31 mouse cellular contexts compared by ENCODE assay signal in genomic region chr16:17871248-17871647, GRCm38 (mm10). TPM values are rescaled to one million over a fixed set of nuclear protein-coding genes. Genes with fewer than 3 reads are reported as not detected.
DNase-seq lines count a peak whose midpoint lies in the region; ATAC-seq lines count a peak whose summit lies in the region.
"Had no signal": no experiment of that assay in that cellular context is flagged by ENCODE, and none has a peak within 500 bp of the region (broad histone marks: within the 10 kb centered on the region; RNA-seq: fewer than 3 reads in every experiment).

No protein-coding gene starts in this region.

- H3K4me3 ChIP-seq in liver, embryonic 11.5 days (ENCODE audit: low read depth, low read length) = no peak overlapping the region
- H3K4me3 ChIP-seq in liver, embryonic 12.5 days = no peak overlapping the region
- H3K4me3 ChIP-seq in neural tube, embryonic 15.5 days (replicated peaks) = no peak overlapping the region
- H3K4me3 ChIP-seq: embryonic facial prominence, embryonic 15.5 days; hindbrain, embryonic 15.5 days; limb, embryonic 12.5 days; myocyte; neural tube, embryonic 13.5 days had no signal

- peak; percentile 71 for ATAC-seq in liver, embryonic 11.5 days (replicated peaks; ENCODE audit: low FRiP score)
- 0 out of 2 replicates have a peak, but pooled peaks have one; percentile 42 for ATAC-seq in common myeloid progenitor, adult 5-6 weeks (replicated peaks; ENCODE audit: low read depth, poor library complexity, severe bottlenecking)
- peak; percentile 70 for ATAC-seq in liver, embryonic 12.5 days
- ATAC-seq in megakaryocyte progenitor cell, adult 5-6 weeks (replicated peaks; ENCODE audit: poor library complexity) = peak; percentile 82
- ATAC-seq in neural tube, embryonic 15.5 days (ENCODE audit: low FRiP score) = no peak
- ATAC-seq: activated CD4-positive, CD25-positive, alpha-beta regulatory T cell, adult 4 months; CD4-positive, CD25-positive, alpha-beta regulatory T cell, adult 4 months; midbrain, embryonic 16.5 days had no signal

- H3K9me3 ChIP-seq in liver, embryonic 11.5 days (ENCODE audit: control insufficient read depth, low read length) = no peaks in the 10 kb centered on the region
- no peaks in the 10 kb centered on the region for H3K9me3 ChIP-seq in liver, embryonic 12.5 days (replicated peaks)
- H3K9me3 ChIP-seq in neural tube, embryonic 15.5 days (replicated peaks) = no peaks in the 10 kb centered on the region
- H3K9me3 ChIP-seq: embryonic facial prominence, embryonic 15.5 days; hindbrain, embryonic 15.5 days; limb, embryonic 12.5 days; neural tube, embryonic 13.5 days had no signal

- H3K36me3 ChIP-seq in liver, embryonic 11.5 days (ENCODE audit: control insufficient read depth, insufficient read depth, low read length) = peaks cover 2% of the 10 kb centered on the region; the same call in 1 of the 2 replicates
- peaks cover 36% of the 10 kb centered on the region for H3K36me3 ChIP-seq in liver, embryonic 12.5 days
- H3K36me3 ChIP-seq in neural tube, embryonic 15.5 days = peaks cover 32% of the 10 kb centered on the region

- no peaks in the 10 kb centered on the region for H3K27me3 ChIP-seq in liver, embryonic 11.5 days (replicated peaks; ENCODE audit: control insufficient read depth, insufficient read depth, low read length)
- no peaks in the 10 kb centered on the region for H3K27me3 ChIP-seq in liver, embryonic 12.5 days (replicated peaks)
- no peaks in the 10 kb centered on the region for H3K27me3 ChIP-seq in neural tube, embryonic 15.5 days (replicated peaks)
- H3K27me3 ChIP-seq: embryonic facial prominence, embryonic 15.5 days; hindbrain, embryonic 15.5 days; limb, embryonic 12.5 days; neural tube, embryonic 13.5 days had no signal

- intact Hi-C loops in gastrocnemius, postnatal 36 days (cut with DNase I) = no loop called here

- H3K4me2 ChIP-seq in liver, embryonic 11.5 days = no peak overlapping the region
- H3K4me2 ChIP-seq in liver, embryonic 12.5 days = 0 out of 2 replicates have a peak overlapping the region, but pooled peaks have one; percentile 19
- H3K4me2 ChIP-seq in neural tube, embryonic 15.5 days = no peak overlapping the region
- H3K4me2 ChIP-seq: embryonic facial prominence, embryonic 15.5 days; hindbrain, embryonic 15.5 days; limb, embryonic 12.5 days; neural tube, embryonic 13.5 days had no signal

- no peak for DNase-seq in liver, embryonic 11.5 days (ENCODE audit: low spot score)
- DNase-seq in liver = no peak
- no peak for DNase-seq in gastrocnemius, postnatal 36 days
- DNase-seq in layer of hippocampus, adult 9-11 months = no peak
- DNase-seq: adrenal gland, adult 8-10 months; cerebellum, adult 8-10 months; gastrocnemius, postnatal 25 days; heart, postnatal 36 days; kidney, adult 18-20 months; lung, adult 2 months; lung, postnatal 14 days; thymus, postnatal 36 days had no signal

- H3K4me1 ChIP-seq in liver, embryonic 11.5 days (replicated peaks; ENCODE audit: control insufficient read depth, insufficient read depth, low read length) = peaks cover 30% of the 10 kb centered on the region
- H3K4me1 ChIP-seq in liver, embryonic 12.5 days = peaks cover 52% of the 10 kb centered on the region
- no peaks in the 10 kb centered on the region for H3K4me1 ChIP-seq in neural tube, embryonic 15.5 days
- H3K4me1 ChIP-seq: embryonic facial prominence, embryonic 15.5 days; hindbrain, embryonic 15.5 days; limb, embryonic 12.5 days; neural tube, embryonic 13.5 days had no signal

- 46% methylated on average over 5 of the region's 5 CpGs for WGBS in liver, embryonic 11.5 days
- 31% methylated on average over 5 of the region's 5 CpGs for WGBS in liver, embryonic 12.5 days (ENCODE audit: insufficient replicate concordance)
- 86% methylated on average over 5 of the region's 5 CpGs for WGBS in neural tube, embryonic 15.5 days

- H3K27ac ChIP-seq in liver, embryonic 11.5 days (ENCODE audit: low read depth, low read length) = no peak overlapping the region
- no peak overlapping the region for H3K27ac ChIP-seq in liver, embryonic 12.5 days
- H3K27ac ChIP-seq in neural tube, embryonic 15.5 days (replicated peaks) = no peak overlapping the region
- H3K27ac ChIP-seq: embryonic facial prominence, embryonic 15.5 days; hindbrain, embryonic 15.5 days; limb, embryonic 12.5 days; neural tube, embryonic 13.5 days had no signal

- no peak overlapping the region for H3K9ac ChIP-seq in liver, embryonic 11.5 days (ENCODE audit: low read depth, low read length)
- no peak overlapping the region for H3K9ac ChIP-seq in liver, embryonic 12.5 days
- H3K9ac ChIP-seq in neural tube, embryonic 15.5 days (replicated peaks) = no peak overlapping the region
- H3K9ac ChIP-seq: embryonic facial prominence, embryonic 15.5 days; hindbrain, embryonic 15.5 days; limb, embryonic 12.5 days; neural tube, embryonic 13.5 days had no signal

RNA-seq across cellular contexts. Expression of gene Gm20518, which starts 20.2 kb away (rescaled TPM):
- 0.18 and 0.25 TPM in 2 replicates for polyA plus RNA-seq in liver, embryonic 11.5 days (2014; fragmentation: Nextera tagmentation; extraction: Ambion mirVana)
- 1.1 TPM in 1 of 2 replicates, not detected in the other for total RNA-seq in common myeloid progenitor, adult 5-6 weeks (2017)
- not detected in 2 replicates for polyA plus RNA-seq in liver, embryonic 12.5 days (2016; fragmentation: Nextera tagmentation; extraction: Ambion mirVana)
- total RNA-seq in megakaryocyte progenitor cell, adult 5-6 weeks (2015) = 0.05 and 0.20 TPM in 2 replicates
- 0.20 TPM in 1 of 2 replicates, not detected in the other for total RNA-seq in megakaryocyte progenitor cell, adult 5-6 weeks (2017)
- total RNA-seq in gastrocnemius, postnatal 36 days (2021) = under 1 TPM; 0.20 TPM
- 0.35 and 0.40 TPM in 2 replicates for polyA plus RNA-seq in neural tube, embryonic 15.5 days (2015; fragmentation: Nextera tagmentation; extraction: Ambion mirVana)
- polyA plus RNA-seq: heart, embryonic 14.5 days had no signal

RNA-seq across cellular contexts. Expression of gene Tssk1, which starts 22.8 kb away (rescaled TPM):
- not detected in 2 replicates for polyA plus RNA-seq in liver, embryonic 11.5 days (2014; fragmentation: Nextera tagmentation; extraction: Ambion mirVana)
- total RNA-seq in common myeloid progenitor, adult 5-6 weeks (2017) = not detected in 2 replicates
- 0.04 TPM in 1 of 2 replicates, not detected in the other for polyA plus RNA-seq in liver, embryonic 12.5 days (2016; fragmentation: Nextera tagmentation; extraction: Ambion mirVana)
- total RNA-seq in megakaryocyte progenitor cell, adult 5-6 weeks (2015) = not detected in 2 replicates
- total RNA-seq in megakaryocyte progenitor cell, adult 5-6 weeks (2017) = not detected in 2 replicates
- under 1 TPM in 1 of 2 experiments, not detected in 1; 0.08 TPM for total RNA-seq in gastrocnemius, postnatal 36 days (2021)
- not detected in 2 replicates for polyA plus RNA-seq in neural tube, embryonic 15.5 days (2015; fragmentation: Nextera tagmentation; extraction: Ambion mirVana)
- total RNA-seq: megakaryocyte, adult 5-6 weeks had no signal
- polyA plus RNA-seq: activated CD4-positive, CD25-positive, alpha-beta regulatory T cell, adult 4 months; CD4-positive, CD25-positive, alpha-beta regulatory T cell, adult 4 months; embryonic facial prominence, embryonic 15.5 days; heart, embryonic 14.5 days; kidney, embryonic 16.5 days; limb, embryonic 12.5 days had no signal

RNA-seq across cellular contexts. Expression of gene Dgcr2, which starts 27.1 kb away (rescaled TPM):
- 47.9 and 52.9 TPM in 2 replicates for polyA plus RNA-seq in liver, embryonic 11.5 days (2014; fragmentation: Nextera tagmentation; extraction: Ambion mirVana)
- 29.4 and 43.8 TPM in 2 replicates for total RNA-seq in common myeloid progenitor, adult 5-6 weeks (2017)
- 29.7 and 29.9 TPM in 2 replicates for polyA plus RNA-seq in liver, embryonic 12.5 days (2016; fragmentation: Nextera tagmentation; extraction: Ambion mirVana)
- total RNA-seq in megakaryocyte progenitor cell, adult 5-6 weeks (2015) = 21.6 and 23.8 TPM in 2 replicates
- total RNA-seq in megakaryocyte progenitor cell, adult 5-6 weeks (2017) = 40.4 and 50.0 TPM in 2 replicates
- 10 to 100 TPM; 21.0 to 25.8 TPM for total RNA-seq in gastrocnemius, postnatal 36 days (2021)
- 97.7 and 99.0 TPM in 2 replicates for polyA plus RNA-seq in neural tube, embryonic 15.5 days (2015; fragmentation: Nextera tagmentation; extraction: Ambion mirVana)

RNA-seq across cellular contexts. Expression of gene Tssk2, which starts 27.2 kb away (rescaled TPM):
- 0.12 TPM in 1 of 2 replicates, not detected in the other for polyA plus RNA-seq in liver, embryonic 11.5 days (2014; fragmentation: Nextera tagmentation; extraction: Ambion mirVana)
- not detected in 2 replicates for total RNA-seq in common myeloid progenitor, adult 5-6 weeks (2017)
- not detected in 2 replicates for polyA plus RNA-seq in liver, embryonic 12.5 days (2016; fragmentation: Nextera tagmentation; extraction: Ambion mirVana)
- total RNA-seq in megakaryocyte progenitor cell, adult 5-6 weeks (2015) = not detected in 2 replicates
- not detected in 2 replicates for total RNA-seq in megakaryocyte progenitor cell, adult 5-6 weeks (2017)
- not detected for total RNA-seq in gastrocnemius, postnatal 36 days (2021)
- polyA plus RNA-seq in neural tube, embryonic 15.5 days (2015; fragmentation: Nextera tagmentation; extraction: Ambion mirVana) = not detected in 2 replicates
- total RNA-seq: adrenal gland, adult 8-10 months; gastrocnemius, postnatal 25 days; heart, postnatal 36 days; layer of hippocampus, postnatal 25 days; left cerebral cortex, postnatal 14 days; megakaryocyte, adult 5-6 weeks had no signal
- polyA plus RNA-seq: activated CD4-positive, CD25-positive, alpha-beta regulatory T cell, adult 4 months; CD4-positive, CD25-positive, alpha-beta regulatory T cell, adult 4 months; embryonic facial prominence, embryonic 15.5 days; heart, embryonic 14.5 days; hindbrain, embryonic 15.5 days; kidney, embryonic 16.5 days; large intestine, adult 2 months; limb, embryonic 12.5 days; lung, adult 2 months; midbrain, embryonic 16.5 days; neural tube, embryonic 13.5 days; stomach, embryonic 14.5 days had no signal

RNA-seq across cellular contexts. Expression of gene Car15, which starts 33.1 kb away (rescaled TPM):
- 1.1 and 1.9 TPM in 2 replicates for polyA plus RNA-seq in liver, embryonic 11.5 days (2014; fragmentation: Nextera tagmentation; extraction: Ambion mirVana)
- total RNA-seq in common myeloid progenitor, adult 5-6 weeks (2017) = 5.4 TPM in 1 of 2 replicates, not detected in the other
- polyA plus RNA-seq in liver, embryonic 12.5 days (2016; fragmentation: Nextera tagmentation; extraction: Ambion mirVana) = 0.58 and 0.61 TPM in 2 replicates
- 1.3 and 1.9 TPM in 2 replicates for total RNA-seq in megakaryocyte progenitor cell, adult 5-6 weeks (2015)
- total RNA-seq in megakaryocyte progenitor cell, adult 5-6 weeks (2017) = 1.2 and 2.5 TPM in 2 replicates
- total RNA-seq in gastrocnemius, postnatal 36 days (2021) = 1 to 10 TPM in 1 of 2 experiments, under 1 TPM in 1; 0.74 to 1.1 TPM
- polyA plus RNA-seq in neural tube, embryonic 15.5 days (2015; fragmentation: Nextera tagmentation; extraction: Ambion mirVana) = 2.8 and 3.2 TPM in 2 replicates
